Comparison of ENCODE assay signal across 8 mouse cellular contexts in the genomic region with DNA sequence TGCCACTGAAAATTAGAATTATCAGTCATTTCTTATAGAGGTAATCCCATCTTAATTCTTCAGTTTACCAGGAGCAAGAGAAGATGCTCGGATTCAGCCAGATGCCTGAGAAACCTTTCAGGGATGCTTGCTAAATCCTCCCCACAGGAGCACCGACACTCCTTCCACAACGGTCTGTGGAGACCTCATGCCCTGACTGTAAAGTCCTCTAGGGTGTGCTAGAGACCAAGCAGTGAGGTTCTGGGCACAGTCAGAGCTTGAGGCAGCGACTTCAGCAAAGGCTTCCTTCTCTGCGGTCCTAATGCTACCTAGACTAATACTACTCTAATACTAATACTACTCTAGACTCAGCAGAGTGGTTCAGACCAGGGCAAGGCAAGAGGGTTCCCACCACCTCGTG. TPM values are rescaled to one million over a fixed set of nuclear protein-coding genes. Genes with fewer than 3 reads are reported as not detected.
DNase-seq lines count a peak whose midpoint lies in the region; ATAC-seq lines count a peak whose summit lies in the region.

No protein-coding gene starts in this region.

- peak; percentile 30 for DNase-seq in gastrocnemius, adult 18-20 months (ENCODE audit: low spot score)
- DNase-seq in gastrocnemius, adult 8-10 months (ENCODE audit: low spot score in 2 of 2), result no peak
- DNase-seq in adipocyte (ENCODE audit: low spot score), result peak; percentile 69
- peak; percentile 29 for DNase-seq in embryo, embryonic 9.5 days (ENCODE audit: extremely low spot score)
- DNase-seq in layer of hippocampus, adult 8-10 months (ENCODE audit: low spot score in 2 of 2), result peak; percentile 41 to 70
- DNase-seq in skeletal muscle tissue, adult 2 months (ENCODE audit: low read depth, low spot score), result peak; percentile 31

- peak; percentile 93 for ATAC-seq in hematopoietic stem cell, adult 5-6 weeks (replicated peaks in 1 of 2; ENCODE audit: insufficient read depth in 1 of 2, low FRiP score in 2 of 2, low TSS enrichment in 1 of 2, low read depth in 1 of 2, poor library complexity in 2 of 2, severe bottlenecking in 2 of 2)
- peak; percentile 93 for ATAC-seq in megakaryocyte progenitor cell, adult 5-6 weeks (replicated peaks; ENCODE audit: poor library complexity)

RNA-seq across cellular contexts. Expression of a gene that starts 22.6 kb away (rescaled TPM):
- total RNA-seq in gastrocnemius, adult 18-20 months (2021), result not detected
- total RNA-seq in gastrocnemius, adult 8-10 months (2022), result not detected
- not detected in 2 replicates for total RNA-seq in hematopoietic stem cell, adult 5-6 weeks (2017)
- not detected for total RNA-seq in layer of hippocampus, adult 8-10 months (2022)
- total RNA-seq in megakaryocyte progenitor cell, adult 5-6 weeks (2015), result not detected in 2 replicates
- not detected in 2 replicates for total RNA-seq in megakaryocyte progenitor cell, adult 5-6 weeks (2017)

RNA-seq across cellular contexts. Expression of a gene that starts 33.7 kb away (rescaled TPM):
- total RNA-seq in gastrocnemius, adult 18-20 months (2021), result not detected
- not detected for total RNA-seq in gastrocnemius, adult 8-10 months (2022)
- total RNA-seq in hematopoietic stem cell, adult 5-6 weeks (2017), result not detected in 2 replicates
- not detected for total RNA-seq in layer of hippocampus, adult 8-10 months (2022)
- not detected in 2 replicates for total RNA-seq in megakaryocyte progenitor cell, adult 5-6 weeks (2015)
- not detected in 2 replicates for total RNA-seq in megakaryocyte progenitor cell, adult 5-6 weeks (2017)

RNA-seq across cellular contexts. Expression of a gene that starts 45.6 kb away (rescaled TPM):
- not detected for total RNA-seq in gastrocnemius, adult 18-20 months (2021)
- not detected for total RNA-seq in gastrocnemius, adult 8-10 months (2022)
- not detected in 2 replicates for total RNA-seq in hematopoietic stem cell, adult 5-6 weeks (2017)
- not detected for total RNA-seq in layer of hippocampus, adult 8-10 months (2022)
- total RNA-seq in megakaryocyte progenitor cell, adult 5-6 weeks (2015), result not detected in 2 replicates
- not detected in 2 replicates for total RNA-seq in megakaryocyte progenitor cell, adult 5-6 weeks (2017)

RNA-seq across cellular contexts. Expression of a gene that starts 54.0 kb away (rescaled TPM):
- not detected for total RNA-seq in gastrocnemius, adult 18-20 months (2021)
- total RNA-seq in gastrocnemius, adult 8-10 months (2022), result not detected
- not detected in 2 replicates for total RNA-seq in hematopoietic stem cell, adult 5-6 weeks (2017)
- total RNA-seq in layer of hippocampus, adult 8-10 months (2022), result not detected
- total RNA-seq in megakaryocyte progenitor cell, adult 5-6 weeks (2015), result not detected in 2 replicates
- total RNA-seq in megakaryocyte progenitor cell, adult 5-6 weeks (2017), result not detected in 2 replicates

RNA-seq across cellular contexts. Expression of a gene that starts 59.7 kb away (rescaled TPM):
- not detected for total RNA-seq in gastrocnemius, adult 18-20 months (2021)
- not detected for total RNA-seq in gastrocnemius, adult 8-10 months (2022)
- not detected in 2 replicates for total RNA-seq in hematopoietic stem cell, adult 5-6 weeks (2017)
- total RNA-seq in layer of hippocampus, adult 8-10 months (2022), result not detected
- total RNA-seq in megakaryocyte progenitor cell, adult 5-6 weeks (2015), result not detected in 2 replicates
- not detected in 2 replicates for total RNA-seq in megakaryocyte progenitor cell, adult 5-6 weeks (2017)

Comparison
In these comparisons a context has a peak if more than half of its experiments do, and no peak if none do; other contexts are left out.
1. DNase-seq: peak in gastrocnemius, adult 18-20 months (single experiment), adipocyte (single experiment), embryo, embryonic 9.5 days (single experiment), layer of hippocampus, adult 8-10 months (2 of 2) and skeletal muscle tissue, adult 2 months (single experiment); none in gastrocnemius, adult 8-10 months (0 of 2).